Mouse (Mus musculus): ENCODE data around the gene Gm13723. TPM values are rescaled to one million over a fixed set of nuclear protein-coding genes. Genes with fewer than 3 reads are reported as not detected.

Gene Gm13723
- not detected for total RNA-seq (2021)

- no peak for DNase-seq
- intact Hi-C loops (cut with DNase I) = no loop called here
Observed at GRCm38 (mm10) chr2:86874702-86875101, at the start of gene Gm13723. Gene Gm13723, minus strand, starts transcription at chr2:86874802.

DNA sequence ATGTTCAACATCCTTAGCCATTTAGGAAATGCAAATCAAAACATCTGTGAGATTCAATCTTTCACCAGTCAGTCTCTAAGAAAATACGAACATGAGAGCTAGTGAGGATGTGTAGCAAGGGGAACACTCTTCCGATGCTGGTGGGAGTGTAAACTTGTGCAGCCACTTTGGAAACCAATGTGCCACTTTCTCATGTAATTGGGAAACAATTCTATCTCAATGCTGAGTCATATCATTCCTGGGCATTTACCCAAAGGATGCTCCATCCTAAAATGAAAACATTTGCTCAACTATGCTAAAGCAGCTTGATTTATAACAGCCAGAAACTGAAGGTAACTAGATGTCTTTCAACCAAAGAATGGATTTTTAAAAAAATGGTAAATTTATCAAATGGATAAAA is 31.0 kb upstream of the Gm13723 start:
- DNase-seq = no peak
- intact Hi-C loops (cut with DNase I) = no loop called here

GRCm38 (mm10) chr2:86892116-86892515 is 17.5 kb upstream of the Gm13723 start, which contains the start of gene Olfr1097:
Gene Olfr1097, minus strand, starts transcription at chr2:86892216.
- DNase-seq = no peak
- intact Hi-C loops (cut with DNase I) = no loop called here

DNA sequence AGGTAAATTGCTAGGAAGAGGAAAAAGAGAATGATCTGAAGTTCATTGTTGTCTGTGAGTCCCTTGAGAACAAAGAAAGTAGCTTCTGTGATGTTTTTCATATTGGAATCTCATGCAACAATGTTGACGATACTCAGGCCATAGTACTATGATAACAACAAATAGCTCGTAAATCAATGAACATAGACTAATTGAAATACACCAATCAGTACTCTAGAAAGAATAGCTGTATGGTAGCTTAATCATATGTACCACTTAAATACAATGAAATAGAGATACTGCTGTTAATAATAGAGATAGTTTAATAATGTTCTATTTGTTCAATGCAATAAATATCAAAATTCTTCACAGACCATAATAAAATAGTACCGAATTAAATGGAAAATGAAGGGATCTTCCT is 23.0 kb downstream of the Gm13723 start, which contains the start of gene Olfr1095:
TSS of gene Olfr1095 (minus strand) at position 101 of the 400 bp plus-strand sequence.
- no peak for DNase-seq

GRCm38 (mm10) chr2:86824363-86824762 is 50.2 kb downstream of the Gm13723 start, which contains the start of gene Olfr1094:
Gene Olfr1094, plus strand, starts transcription at chr2:86824663.
- no peak for DNase-seq
- intact Hi-C loops (cut with DNase I) = no loop called here

More for the DNA sequence above, 23.0 kb downstream of the Gm13723 start, which contains the start of gene Olfr1095:
- intact Hi-C loops (cut with DNase I) = no loop called here

Other genes starting within 250 kb of the Gm13723 start
- not detected for gene Olfr1084, start 235.1 kb downstream of the Gm13723 start, total RNA-seq (2021)
- gene Olfr1085, start 212.8 kb downstream of the Gm13723 start, total RNA-seq (2021) = not detected
- not detected for gene Olfr1086, start 194.7 kb downstream of the Gm13723 start, total RNA-seq (2021)
- not detected for gene Olfr1087, start 176.4 kb downstream of the Gm13723 start, total RNA-seq (2021)
- not detected for gene Olfr1089, start 141.1 kb downstream of the Gm13723 start, total RNA-seq (2021)
- gene Olfr1090, start 115.8 kb downstream of the Gm13723 start, total RNA-seq (2021) = not detected
- gene Olfr1093, start 92.3 kb downstream of the Gm13723 start, total RNA-seq (2021) = not detected
- gene Olfr141, start 64.8 kb downstream of the Gm13723 start, total RNA-seq (2021) = not detected
- gene Olfr1094, start 50.1 kb downstream of the Gm13723 start, total RNA-seq (2021) = not detected
- gene Olfr1095, start 23.1 kb downstream of the Gm13723 start, total RNA-seq (2021) = not detected
- gene Olfr1097, start 17.4 kb upstream of the Gm13723 start, total RNA-seq (2021) = not detected
- gene Olfr1098, start 49.7 kb upstream of the Gm13723 start, total RNA-seq (2021) = not detected
- gene Olfr1099, start 85.9 kb upstream of the Gm13723 start, total RNA-seq (2021) = not detected
- gene Olfr1100, start 105.2 kb upstream of the Gm13723 start, total RNA-seq (2021) = not detected
- not detected for gene Olfr1101, start 116.4 kb upstream of the Gm13723 start, total RNA-seq (2021)
- gene Olfr1102, start 123.6 kb upstream of the Gm13723 start, total RNA-seq (2021) = not detected
- not detected for gene Olfr1104, start 152.3 kb upstream of the Gm13723 start, total RNA-seq (2021)
- not detected for gene Olfr1105, start 161.7 kb upstream of the Gm13723 start, total RNA-seq (2021)
- not detected for gene Olfr1106, start 177.5 kb upstream of the Gm13723 start, total RNA-seq (2021)
- gene Olfr1107, start 201.0 kb upstream of the Gm13723 start, total RNA-seq (2021) = not detected
- gene Olfr1109, start 221.2 kb upstream of the Gm13723 start, total RNA-seq (2021) = not detected
- gene Olfr259, start 239.8 kb upstream of the Gm13723 start, total RNA-seq (2021) = not detected

All from heart, postnatal 10 days (tissue).